Mouse (Mus musculus) liver, adult 10 weeks (tissue): ENCODE data around the gene Tmem179. TPM values are rescaled to one million over a fixed set of nuclear protein-coding genes. Genes with fewer than 3 reads are reported as not detected.

Experiments used
- polyA plus RNA-seq: library from polyadenylated mRNA; stranded (reverse); fragments of 350-450 nt; fragmentation: Illumina TruSeq; extraction: RNeasy Lipid Tissue Mini Kit (QIAGEN cat#74804); gene quantifications from one replicate; pipeline ENCODE4 v1.2.3, GENCODE M21; 2014; ENCODE audit warnings: low read depth, low replicate concordance

The Tmem179 gene
- not detected for polyA plus RNA-seq

GRCm38 (mm10) chr12:112516697-112517337 is at the start of gene Tmem179:
Gene Tmem179 (minus strand): TSS chr12:112516747.

DNA sequence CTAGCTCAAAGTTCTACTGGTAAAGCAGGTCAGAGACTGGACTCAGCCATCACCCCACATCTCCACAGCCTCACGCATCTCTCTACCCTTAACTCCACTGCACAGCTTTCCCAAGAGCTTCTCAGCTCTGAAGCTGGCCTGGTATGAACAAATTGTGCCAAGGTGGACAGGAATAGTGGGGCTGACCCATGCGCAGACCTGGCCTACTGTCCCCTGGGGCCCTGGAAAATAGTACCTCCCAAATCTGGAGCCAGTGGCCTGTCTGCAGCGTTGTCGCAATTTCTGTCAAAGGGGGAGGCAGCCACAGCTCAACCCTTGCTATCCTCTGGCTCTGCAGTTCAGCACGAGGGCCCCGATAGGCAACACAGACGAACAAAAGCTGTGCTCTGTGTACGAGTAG is 27.4 kb downstream of the Tmem179 start, which contains the start of gene A530016L24Rik:
A530016L24Rik (plus strand) TSS at position 315 of the 400 bp plus-strand sequence.

Other genes starting within 250 kb of the Tmem179 start
- gene A530016L24Rik, start 27.3 kb downstream of the Tmem179 start, polyA plus RNA-seq, result not detected
- 2.8 TPM for gene Inf2, start 72.0 kb upstream of the Tmem179 start, polyA plus RNA-seq
- gene Adssl1, start 103.3 kb upstream of the Tmem179 start, polyA plus RNA-seq, result 4.6 TPM
- gene Siva1, start 127.9 kb upstream of the Tmem179 start, polyA plus RNA-seq, result not detected
- gene Akt1, start 158.1 kb upstream of the Tmem179 start, polyA plus RNA-seq, result 2.5 TPM
- 0.16 TPM for gene Zbtb42, start 162.1 kb upstream of the Tmem179 start, polyA plus RNA-seq
- gene Cep170b, start 203.7 kb upstream of the Tmem179 start, polyA plus RNA-seq, result 8.8 TPM
- gene Pld4, start 243.9 kb upstream of the Tmem179 start, polyA plus RNA-seq, result 3.4 TPM